Mouse (Mus musculus): ENCODE data around the gene Wasf3. TPM values are rescaled to one million over a fixed set of nuclear protein-coding genes. Genes with fewer than 3 reads are reported as not detected.

Wasf3 gene
- polyA plus RNA-seq, 1 experiment from 2014 or later, result 10.3 TPM

GRCm38 (mm10) chr5:146425656-146426055, 40.9 kb downstream of the Wasf3 start:
- H3K9ac ChIP-seq, result no peak overlapping the region
- no peaks in the 10 kb centered on the region for H3K9me3 ChIP-seq (ENCODE audit: control insufficient read depth, low read length)
- H3K4me2 ChIP-seq (replicated peaks), result no peak overlapping the region
- WGBS, result 77% methylated on average over 4 of the region's 4 CpGs
- ATAC-seq (ENCODE audit: low FRiP score) (no peak), DNase-seq (ENCODE audit: low spot score) (no peak)
- H3K27ac ChIP-seq, result no peak overlapping the region
- H3K36me3 ChIP-seq (replicated peaks; ENCODE audit: control insufficient read depth, insufficient read depth), result no peaks in the 10 kb centered on the region
- no peaks in the 10 kb centered on the region for H3K27me3 ChIP-seq (ENCODE audit: control insufficient read depth, insufficient read depth, low read length)
- 0 out of 2 replicates have a peak, but pooled peaks cover 5% of the 10 kb centered on the region for H3K4me1 ChIP-seq (replicated peaks; ENCODE audit: control insufficient read depth, insufficient read depth, low read length)
- no peak overlapping the region for H3K4me3 ChIP-seq (replicated peaks; ENCODE audit: low read length)

DNA sequence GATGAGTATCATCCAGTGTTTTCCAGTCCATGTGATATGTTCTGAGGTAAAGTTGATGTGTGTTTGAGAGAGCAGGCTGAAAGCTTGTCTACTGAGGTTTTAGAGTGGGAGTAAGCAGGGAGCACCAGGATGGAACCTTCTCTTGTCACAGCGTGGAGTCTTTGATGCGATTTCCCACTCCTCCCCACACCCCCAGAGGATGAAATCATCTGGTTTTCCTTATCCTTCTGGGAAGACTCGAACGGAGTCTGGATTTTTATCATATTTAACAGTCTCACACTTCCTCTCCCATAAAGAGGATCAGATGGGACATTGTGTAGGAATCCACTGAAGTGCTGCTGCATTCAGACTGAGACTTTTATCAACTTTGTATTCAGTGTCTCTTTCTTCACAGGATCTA, 43.3 kb downstream of the Wasf3 start:
- no peaks in the 10 kb centered on the region for H3K36me3 ChIP-seq (replicated peaks; ENCODE audit: control insufficient read depth, insufficient read depth)
- WGBS, result 85% methylated on average over 4 of the region's 4 CpGs
- DNase-seq (ENCODE audit: low spot score) (no peak), ATAC-seq (ENCODE audit: low FRiP score) (no peak)
- no peak overlapping the region for H3K4me2 ChIP-seq (replicated peaks)
- 0 out of 2 replicates have a peak, but pooled peaks cover 5% of the 10 kb centered on the region for H3K4me1 ChIP-seq (replicated peaks; ENCODE audit: control insufficient read depth, insufficient read depth, low read length)
- H3K4me3 ChIP-seq (replicated peaks; ENCODE audit: low read length), result no peak overlapping the region
- H3K27me3 ChIP-seq (ENCODE audit: control insufficient read depth, insufficient read depth, low read length), result no peaks in the 10 kb centered on the region
- no peak overlapping the region for H3K9ac ChIP-seq
- no peaks in the 10 kb centered on the region for H3K9me3 ChIP-seq (ENCODE audit: control insufficient read depth, low read length)
- no peak overlapping the region for H3K27ac ChIP-seq

DNA sequence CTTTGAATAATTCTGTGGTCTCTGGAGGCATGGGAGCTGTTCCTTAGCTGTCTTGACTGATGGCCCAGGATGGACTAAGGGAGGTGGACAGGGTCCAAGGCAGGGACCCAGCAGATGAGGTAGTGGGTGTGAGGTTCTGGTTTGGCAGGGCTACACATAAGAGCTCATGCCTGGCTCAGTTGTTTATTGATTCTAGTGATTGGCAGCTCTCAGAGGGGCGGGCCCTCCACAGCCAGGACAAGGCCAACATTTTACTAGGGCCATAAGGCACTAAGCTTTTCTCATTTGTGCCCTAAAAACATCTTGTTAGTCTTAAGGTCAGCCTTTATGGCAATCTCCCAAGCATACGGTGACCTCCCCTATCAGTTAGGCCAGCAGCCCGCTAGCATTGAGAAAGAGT, 47.0 kb downstream of the Wasf3 start:
- no peak for DNase-seq (ENCODE audit: low spot score)
- Histone ChIP-seq H3K4me3 (replicated peaks; ENCODE audit: low read length) (no peak overlapping the region), H3K4me2 (replicated peaks) (no peak overlapping the region), H3K36me3 (replicated peaks; ENCODE audit: control insufficient read depth, insufficient read depth) (peaks cover 6% of the 10 kb centered on the region; the same call in 1 of the 2 replicates), H3K27me3 (ENCODE audit: control insufficient read depth, insufficient read depth, low read length) (no peaks in the 10 kb centered on the region), H3K4me1 (replicated peaks; ENCODE audit: control insufficient read depth, insufficient read depth, low read length) (no peaks in the 10 kb centered on the region), H3K9me3 (ENCODE audit: control insufficient read depth, low read length) (no peaks in the 10 kb centered on the region), H3K27ac (no peak overlapping the region), H3K9ac (no peak overlapping the region)
- no peak for ATAC-seq (ENCODE audit: low FRiP score)
- 91% methylated on average over 3 of the region's 3 CpGs for WGBS

DNA sequence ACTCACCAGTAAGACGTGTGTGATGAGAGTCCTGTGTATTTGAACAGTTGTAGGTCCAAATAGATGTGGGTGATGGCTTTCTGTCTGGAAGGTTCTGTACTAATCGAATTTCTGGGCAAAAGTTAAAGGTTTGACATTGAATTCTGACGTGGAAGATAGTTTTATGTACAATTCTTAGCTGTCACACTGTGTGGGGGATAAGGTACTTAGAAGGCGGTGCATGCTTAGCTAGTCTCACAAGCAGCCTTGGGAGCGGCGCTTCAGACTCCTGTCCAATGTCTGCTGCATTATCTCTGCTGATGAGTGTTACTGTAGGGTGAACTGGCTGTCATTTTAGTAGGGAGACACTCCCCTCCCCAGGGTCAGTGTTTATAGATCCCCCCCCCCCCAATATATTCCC, 47.7 kb downstream of the Wasf3 start:
- ATAC-seq (ENCODE audit: low FRiP score) (no peak), DNase-seq (ENCODE audit: low spot score) (no peak)
- H3K36me3 ChIP-seq (replicated peaks; ENCODE audit: control insufficient read depth, insufficient read depth), result peaks cover 6% of the 10 kb centered on the region; the same call in 1 of the 2 replicates
- H3K9me3 ChIP-seq (ENCODE audit: control insufficient read depth, low read length), result no peaks in the 10 kb centered on the region
- H3K27ac ChIP-seq, result no peak overlapping the region
- no peak overlapping the region for H3K4me3 ChIP-seq (replicated peaks; ENCODE audit: low read length)
- WGBS, result 93% methylated on average over 6 of the region's 6 CpGs
- H3K9ac ChIP-seq, result no peak overlapping the region
- no peak overlapping the region for H3K4me2 ChIP-seq (replicated peaks)
- no peaks in the 10 kb centered on the region for H3K4me1 ChIP-seq (replicated peaks; ENCODE audit: control insufficient read depth, insufficient read depth, low read length)
- no peaks in the 10 kb centered on the region for H3K27me3 ChIP-seq (ENCODE audit: control insufficient read depth, insufficient read depth, low read length)

DNA sequence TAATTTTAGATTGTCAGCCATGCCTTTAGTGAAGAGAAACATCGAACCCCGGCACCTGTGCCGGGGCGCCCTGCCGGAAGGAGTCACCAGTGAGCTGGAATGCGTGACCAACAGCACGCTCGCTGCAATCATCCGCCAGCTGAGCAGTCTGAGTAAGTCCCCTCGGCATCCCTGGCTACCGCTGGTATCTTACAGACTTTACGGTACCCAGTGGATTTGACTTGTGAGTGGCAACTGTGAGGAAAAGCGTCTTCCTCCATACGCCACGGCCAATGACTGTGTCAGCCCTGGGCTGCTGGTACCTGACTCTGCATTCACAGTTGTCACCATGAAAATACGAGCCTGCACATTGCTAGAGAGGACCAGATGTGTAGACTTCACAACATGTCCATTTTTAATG, 50.5 kb downstream of the Wasf3 start:
- Histone ChIP-seq H3K9ac (no peak overlapping the region), H3K36me3 (replicated peaks; ENCODE audit: control insufficient read depth, insufficient read depth) (peaks cover 31% of the 10 kb centered on the region), H3K4me1 (replicated peaks; ENCODE audit: control insufficient read depth, insufficient read depth, low read length) (no peaks in the 10 kb centered on the region), H3K27me3 (ENCODE audit: control insufficient read depth, insufficient read depth, low read length) (no peaks in the 10 kb centered on the region), H3K4me2 (replicated peaks) (no peak overlapping the region), H3K4me3 (replicated peaks; ENCODE audit: low read length) (no peak overlapping the region), H3K9me3 (ENCODE audit: control insufficient read depth, low read length) (no peaks in the 10 kb centered on the region), H3K27ac (no peak overlapping the region)
- DNase-seq (ENCODE audit: low spot score), result no peak
- 92% methylated on average over 16 of the region's 16 CpGs for WGBS
- no peak for ATAC-seq (ENCODE audit: low FRiP score)

GRCm38 (mm10) chr5:146436796-146437195, 52.0 kb downstream of the Wasf3 start:
- H3K4me2 ChIP-seq (replicated peaks), result no peak overlapping the region
- H3K27me3 ChIP-seq (ENCODE audit: control insufficient read depth, insufficient read depth, low read length), result no peaks in the 10 kb centered on the region
- ATAC-seq (ENCODE audit: low FRiP score) (no peak), DNase-seq (ENCODE audit: low spot score) (no peak)
- no peaks in the 10 kb centered on the region for H3K9me3 ChIP-seq (ENCODE audit: control insufficient read depth, low read length)
- no peaks in the 10 kb centered on the region for H3K4me1 ChIP-seq (replicated peaks; ENCODE audit: control insufficient read depth, insufficient read depth, low read length)
- 92% methylated on average over 11 of the region's 11 CpGs for WGBS
- H3K36me3 ChIP-seq (replicated peaks; ENCODE audit: control insufficient read depth, insufficient read depth), result peaks cover 33% of the 10 kb centered on the region
- H3K9ac ChIP-seq, result no peak overlapping the region
- no peak overlapping the region for H3K27ac ChIP-seq
- H3K4me3 ChIP-seq (replicated peaks; ENCODE audit: low read length), result no peak overlapping the region

DNA sequence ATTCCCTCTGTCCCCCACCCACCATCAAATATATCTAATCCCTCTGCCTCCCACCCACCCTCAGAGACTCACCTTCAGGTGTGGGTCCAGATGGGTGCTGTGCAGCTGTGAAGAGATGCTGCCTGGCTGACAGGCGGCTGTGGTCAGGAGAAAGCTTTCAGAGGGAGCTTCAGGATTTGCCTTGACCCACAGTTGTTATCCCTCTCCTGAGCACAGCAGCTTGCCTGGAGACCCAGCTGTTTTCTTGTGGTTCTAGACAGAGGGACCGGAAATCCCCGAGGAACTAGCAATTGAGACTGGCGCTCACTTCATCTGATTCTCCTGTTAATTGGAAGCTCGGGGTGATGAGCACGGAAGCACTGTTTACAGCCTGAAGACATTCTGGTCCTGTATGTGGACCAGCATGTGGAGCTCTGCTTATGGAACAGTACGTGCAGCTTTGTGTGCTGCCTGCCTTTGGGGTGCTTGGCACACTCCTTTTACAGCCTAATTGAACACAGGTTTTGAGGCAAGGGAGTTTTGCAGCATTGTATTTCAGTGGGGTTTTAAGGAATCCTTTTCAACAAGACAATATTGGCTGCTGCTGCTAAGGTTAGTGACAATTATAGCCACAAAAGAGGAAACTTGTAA, 54.5 kb downstream of the Wasf3 start:
- H3K9me3 ChIP-seq (ENCODE audit: control insufficient read depth, low read length), result no peaks in the 10 kb centered on the region
- WGBS, result 92% methylated on average over 7 of the region's 7 CpGs
- no peak for ATAC-seq (ENCODE audit: low FRiP score)
- H3K4me1 ChIP-seq (replicated peaks; ENCODE audit: control insufficient read depth, insufficient read depth, low read length), result no peaks in the 10 kb centered on the region
- no peak overlapping the region for H3K9ac ChIP-seq
- peaks cover 36% of the 10 kb centered on the region for H3K36me3 ChIP-seq (replicated peaks; ENCODE audit: control insufficient read depth, insufficient read depth)
- no peak overlapping the region for H3K27ac ChIP-seq
- H3K4me2 ChIP-seq (replicated peaks), result no peak overlapping the region
- no peak for DNase-seq (ENCODE audit: low spot score)
- H3K27me3 ChIP-seq (ENCODE audit: control insufficient read depth, insufficient read depth, low read length), result no peaks in the 10 kb centered on the region
- no peak overlapping the region for H3K4me3 ChIP-seq (replicated peaks; ENCODE audit: low read length)

- WGBS, result 96% methylated on average over 5 of the region's 5 CpGs
- ATAC-seq (ENCODE audit: low FRiP score) (no peak), DNase-seq (ENCODE audit: low spot score) (no peak)
- H3K9ac ChIP-seq, result no peak overlapping the region
- H3K4me1 ChIP-seq (replicated peaks; ENCODE audit: control insufficient read depth, insufficient read depth, low read length), result no peaks in the 10 kb centered on the region
- H3K27me3 ChIP-seq (ENCODE audit: control insufficient read depth, insufficient read depth, low read length), result no peaks in the 10 kb centered on the region
- no peak overlapping the region for H3K4me2 ChIP-seq (replicated peaks)
- no peaks in the 10 kb centered on the region for H3K9me3 ChIP-seq (ENCODE audit: control insufficient read depth, low read length)
- no peak overlapping the region for H3K27ac ChIP-seq
- peaks cover 33% of the 10 kb centered on the region for H3K36me3 ChIP-seq (replicated peaks; ENCODE audit: control insufficient read depth, insufficient read depth)
- H3K4me3 ChIP-seq (replicated peaks; ENCODE audit: low read length), result no peak overlapping the region
Measured at GRCm38 (mm10) chr5:146440273-146440672, 55.5 kb downstream of the Wasf3 start.

DNA sequence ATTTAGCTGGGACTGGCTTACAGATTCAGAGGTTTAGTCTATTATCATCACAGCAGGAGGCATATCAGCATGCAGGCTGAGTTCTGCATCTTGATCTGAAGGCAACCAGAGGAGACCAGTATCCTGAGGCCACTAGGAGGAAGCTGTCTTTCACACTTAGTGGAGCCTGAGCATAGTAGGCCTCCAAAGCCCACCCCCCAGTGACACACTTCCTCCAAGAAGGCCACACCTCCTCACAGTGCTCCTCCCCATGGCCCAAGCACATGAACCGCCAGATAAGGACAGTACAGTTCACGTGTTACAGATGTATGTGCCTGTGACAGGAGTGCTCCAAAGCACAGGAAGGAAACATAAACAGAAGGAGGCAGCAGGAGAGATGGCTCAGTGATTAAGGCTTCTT, 58.0 kb downstream of the Wasf3 start:
- H3K9me3 ChIP-seq (ENCODE audit: control insufficient read depth, low read length), result no peaks in the 10 kb centered on the region
- H3K9ac ChIP-seq, result no peak overlapping the region
- H3K4me1 ChIP-seq (replicated peaks; ENCODE audit: control insufficient read depth, insufficient read depth, low read length), result no peaks in the 10 kb centered on the region
- 93% methylated on average over 2 of the region's 2 CpGs for WGBS
- no peak overlapping the region for H3K27ac ChIP-seq
- H3K27me3 ChIP-seq (ENCODE audit: control insufficient read depth, insufficient read depth, low read length), result no peaks in the 10 kb centered on the region
- no peak overlapping the region for H3K4me3 ChIP-seq (replicated peaks; ENCODE audit: low read length)
- DNase-seq (ENCODE audit: low spot score) (no peak), ATAC-seq (ENCODE audit: low FRiP score) (no peak)
- H3K4me2 ChIP-seq (replicated peaks), result no peak overlapping the region
- peaks cover 29% of the 10 kb centered on the region for H3K36me3 ChIP-seq (replicated peaks; ENCODE audit: control insufficient read depth, insufficient read depth)

GRCm38 (mm10) chr5:146446633-146447032, 61.8 kb downstream of the Wasf3 start:
- no peaks in the 10 kb centered on the region for H3K27me3 ChIP-seq (ENCODE audit: control insufficient read depth, insufficient read depth, low read length)
- H3K4me1 ChIP-seq (replicated peaks; ENCODE audit: control insufficient read depth, insufficient read depth, low read length), result no peaks in the 10 kb centered on the region
- DNase-seq (ENCODE audit: low spot score), result no peak
- ATAC-seq (ENCODE audit: low FRiP score), result no peak
- H3K36me3 ChIP-seq (replicated peaks; ENCODE audit: control insufficient read depth, insufficient read depth), result 0 out of 2 replicates have a peak, but pooled peaks cover 2% of the 10 kb centered on the region
- no peak overlapping the region for H3K9ac ChIP-seq
- no peaks in the 10 kb centered on the region for H3K9me3 ChIP-seq (ENCODE audit: control insufficient read depth, low read length)
- WGBS, result 98% methylated on average over 2 of the region's 2 CpGs
- no peak overlapping the region for H3K4me3 ChIP-seq (replicated peaks; ENCODE audit: low read length)
- no peak overlapping the region for H3K27ac ChIP-seq
- H3K4me2 ChIP-seq (replicated peaks), result no peak overlapping the region

All from hindbrain, embryonic 14.5 days (tissue).